Mouse (Mus musculus): ENCODE measurements around the gene Rac3. TPM values are rescaled to one million over a fixed set of nuclear protein-coding genes. Genes with fewer than 3 reads are reported as not detected.
"Not testable (repeated sequence)": the region's sequence is repeated elsewhere in the genome, so short reads cannot be mapped to it uniquely, and the experiment has no call there.

Rac3 gene
- polyA plus RNA-seq, 1 experiment from 2014 or later, result 31.0 TPM

DNA sequence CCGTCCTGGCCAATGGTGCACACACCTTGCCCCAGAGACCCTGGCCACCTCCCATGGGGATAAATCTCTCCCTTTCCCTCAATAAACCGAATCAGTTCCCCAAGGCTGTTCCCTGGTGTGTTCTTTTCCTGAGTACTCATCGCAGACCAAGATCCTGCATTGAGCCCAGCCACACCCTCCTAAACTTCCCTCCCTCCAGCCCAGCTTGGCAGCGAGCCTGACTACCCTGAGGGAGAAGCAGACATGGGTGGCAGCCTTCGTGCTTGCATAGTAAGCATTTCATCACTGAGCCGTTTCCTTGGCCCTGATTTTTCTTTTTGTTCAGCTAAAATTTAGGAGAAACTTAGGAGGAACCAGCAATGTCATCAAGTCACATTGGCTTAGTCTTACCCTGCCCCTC lies 12.3 kb downstream of the Rac3 start:
- H3K27ac ChIP-seq, result no peak overlapping the region
- 63% methylated on average over 6 of the region's 6 CpGs for WGBS

GRCm38 (mm10) chr11:120736424-120736823 lies 15.2 kb downstream of the Rac3 start:
- Histone ChIP-seq H3K4me2 (no peak overlapping the region), H3K9me3 (replicated peaks) (no peaks in the 10 kb centered on the region), H3K27me3 (no peaks in the 10 kb centered on the region), H3K36me3 (no peaks in the 10 kb centered on the region), H3K4me1 (0 out of 2 replicates have a peak, but pooled peaks cover 6% of the 10 kb centered on the region), H3K9ac (no peak overlapping the region), H3K4me3 (replicated peaks) (no peak overlapping the region), H3K27ac (no peak overlapping the region)
- ATAC-seq (replicated peaks; ENCODE audit: low FRiP score), result no peak
- 79% methylated on average over 6 of the region's 6 CpGs for WGBS

More for the DNA sequence above, 12.3 kb downstream of the Rac3 start:
- Histone ChIP-seq H3K9me3 (replicated peaks) (no peaks in the 10 kb centered on the region), H3K4me3 (replicated peaks) (no peak overlapping the region), H3K36me3 (no peaks in the 10 kb centered on the region), H3K4me2 (no peak overlapping the region), H3K9ac (no peak overlapping the region), H3K4me1 (peaks cover 12% of the 10 kb centered on the region; the same call in 1 of the 2 replicates), H3K27me3 (peaks cover 4% of the 10 kb centered on the region; the same call in 1 of the 2 replicates)
- no peak for ATAC-seq (replicated peaks; ENCODE audit: low FRiP score)

DNA sequence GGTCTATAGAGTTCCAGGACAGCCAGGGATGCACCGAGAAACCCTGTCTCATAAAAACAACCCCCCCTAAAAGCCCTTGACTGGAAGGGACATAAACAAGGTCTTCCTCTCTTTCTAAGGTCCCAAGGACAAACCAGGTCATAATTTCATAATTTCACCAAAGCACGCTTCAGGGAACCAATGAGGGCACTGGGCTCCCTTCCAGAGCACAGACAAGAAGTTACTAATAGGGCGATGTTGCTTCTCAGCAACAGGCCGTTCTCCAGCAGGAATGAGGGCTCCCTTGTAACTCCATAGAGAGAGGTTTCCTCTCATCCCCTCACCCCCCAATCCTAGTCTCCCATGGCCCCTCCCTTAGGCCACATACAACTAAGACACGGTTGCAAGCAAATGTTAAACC lies 19.7 kb downstream of the Rac3 start:
- ATAC-seq (replicated peaks; ENCODE audit: low FRiP score), result no peak
- no peak overlapping the region for H3K9ac ChIP-seq
- H3K27me3 ChIP-seq, result no peaks in the 10 kb centered on the region
- H3K4me2 ChIP-seq, result no peak overlapping the region
- H3K27ac ChIP-seq, result no peak overlapping the region
- no peaks in the 10 kb centered on the region for H3K4me1 ChIP-seq
- WGBS, result 91% methylated on average over 5 of the region's 5 CpGs
- no peaks in the 10 kb centered on the region for H3K9me3 ChIP-seq (replicated peaks)
- no peaks in the 10 kb centered on the region for H3K36me3 ChIP-seq
- H3K4me3 ChIP-seq (replicated peaks), result no peak overlapping the region

DNA sequence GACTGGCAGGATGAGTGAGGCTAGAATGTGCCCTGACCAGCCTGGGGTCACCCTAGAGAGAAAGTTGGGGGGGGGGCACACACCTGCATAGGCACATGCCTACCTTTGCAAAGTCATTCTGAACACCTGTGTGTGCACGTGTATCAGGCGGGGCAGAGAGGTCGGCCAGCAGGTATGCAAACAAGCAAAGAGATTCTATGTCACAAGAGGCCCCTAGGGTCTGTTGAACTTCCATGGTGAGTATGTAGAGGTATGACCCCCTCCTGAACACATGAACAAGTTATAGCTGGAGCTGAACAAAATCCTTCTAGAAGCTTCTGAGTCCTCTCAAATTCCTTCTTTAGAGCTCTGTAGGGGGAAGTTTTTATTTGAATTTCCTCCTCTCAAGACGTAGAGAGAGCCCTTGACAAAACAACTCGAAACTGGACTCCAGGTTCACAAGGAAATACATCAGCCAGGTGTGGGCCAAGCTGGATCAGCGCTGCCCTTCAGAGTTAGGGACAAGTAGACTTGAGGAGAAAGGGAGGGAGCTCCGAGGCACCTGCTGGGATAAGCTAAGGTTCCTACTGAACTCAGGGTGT lies 22.9 kb downstream of the Rac3 start:
- H3K4me1 ChIP-seq, result no peaks in the 10 kb centered on the region
- no peak overlapping the region for H3K9ac ChIP-seq
- no peak overlapping the region for H3K4me3 ChIP-seq (replicated peaks)
- no peak overlapping the region for H3K27ac ChIP-seq
- H3K36me3 ChIP-seq, result no peaks in the 10 kb centered on the region
- H3K9me3 ChIP-seq (replicated peaks), result no peaks in the 10 kb centered on the region
- H3K4me2 ChIP-seq, result no peak overlapping the region
- no peaks in the 10 kb centered on the region for H3K27me3 ChIP-seq
- no peak for ATAC-seq (replicated peaks; ENCODE audit: low FRiP score)
- 72% methylated on average over 7 of the region's 7 CpGs for WGBS

DNA sequence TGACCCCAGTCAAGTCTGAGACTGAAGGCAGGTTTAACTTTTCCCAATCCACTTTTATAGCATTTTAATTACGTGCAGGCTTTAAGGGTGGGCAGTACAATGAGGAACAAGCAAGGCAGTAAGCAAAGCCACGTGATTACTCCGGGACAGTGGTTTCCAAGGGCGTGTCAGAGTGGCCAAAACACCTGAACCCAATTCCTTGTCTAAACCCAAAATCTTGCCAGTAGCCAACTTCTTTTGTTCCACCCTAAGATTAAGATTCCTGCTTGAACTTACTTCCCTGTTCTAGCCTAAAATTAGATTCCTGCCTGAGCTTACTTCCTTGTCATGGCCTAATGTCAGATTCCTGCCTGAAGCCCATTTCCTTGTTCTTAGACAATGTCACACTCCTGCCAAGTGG lies 26.7 kb downstream of the Rac3 start:
- no peak overlapping the region for H3K9ac ChIP-seq
- no peaks in the 10 kb centered on the region for H3K4me1 ChIP-seq
- ATAC-seq (replicated peaks; ENCODE audit: low FRiP score), result no peak
- H3K4me2 ChIP-seq, result no peak overlapping the region
- no peaks in the 10 kb centered on the region for H3K36me3 ChIP-seq
- no peak overlapping the region for H3K4me3 ChIP-seq (replicated peaks)
- H3K9me3 ChIP-seq (replicated peaks), result no peaks in the 10 kb centered on the region
- no peak overlapping the region for H3K27ac ChIP-seq
- 71% methylated on average over 4 of the region's 4 CpGs for WGBS
- H3K27me3 ChIP-seq, result no peaks in the 10 kb centered on the region

DNA sequence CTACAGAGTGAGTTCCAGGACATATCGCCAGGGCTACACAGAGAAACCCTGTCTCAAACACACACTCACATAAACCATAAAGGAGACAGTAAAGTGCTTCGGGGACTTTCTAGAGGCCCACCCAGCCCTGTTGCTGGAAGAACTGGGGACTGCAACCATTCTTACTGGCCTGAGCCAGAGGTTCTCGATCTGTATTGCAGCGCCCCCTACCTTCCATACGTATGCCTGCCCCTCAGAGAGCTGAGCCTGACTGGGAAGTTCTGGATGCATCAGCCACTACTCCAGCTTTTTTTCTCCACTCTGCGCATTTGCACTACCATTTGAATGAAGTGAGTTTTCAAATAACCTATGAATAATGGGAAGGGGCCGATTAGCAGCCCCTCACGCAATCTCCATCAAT lies 28.2 kb downstream of the Rac3 start:
- H3K4me2 ChIP-seq, result no peak overlapping the region
- 66% methylated on average over 8 of the region's 8 CpGs for WGBS
- H3K9ac ChIP-seq, result no peak overlapping the region
- no peaks in the 10 kb centered on the region for H3K36me3 ChIP-seq
- no peaks in the 10 kb centered on the region for H3K4me1 ChIP-seq
- H3K4me3 ChIP-seq (replicated peaks), result no peak overlapping the region
- H3K27me3 ChIP-seq, result no peaks in the 10 kb centered on the region
- ATAC-seq (replicated peaks; ENCODE audit: low FRiP score), result no peak
- no peak overlapping the region for H3K27ac ChIP-seq
- H3K9me3 ChIP-seq (replicated peaks), result no peaks in the 10 kb centered on the region

GRCm38 (mm10) chr11:120751606-120752005 lies 30.3 kb downstream of the Rac3 start:
- no peaks in the 10 kb centered on the region for H3K4me1 ChIP-seq
- no peaks in the 10 kb centered on the region for H3K27me3 ChIP-seq
- H3K4me2 ChIP-seq, result no peak overlapping the region
- H3K27ac ChIP-seq, result no peak overlapping the region
- ATAC-seq (replicated peaks; ENCODE audit: low FRiP score), result no peak
- H3K36me3 ChIP-seq, result no peaks in the 10 kb centered on the region
- peaks cover 1% of the 10 kb centered on the region; the same call in 1 of the 2 replicates for H3K9me3 ChIP-seq (replicated peaks)
- WGBS, result 56% methylated on average over 4 of the region's 4 CpGs
- no peak overlapping the region for H3K4me3 ChIP-seq (replicated peaks)
- no peak overlapping the region for H3K9ac ChIP-seq

DNA sequence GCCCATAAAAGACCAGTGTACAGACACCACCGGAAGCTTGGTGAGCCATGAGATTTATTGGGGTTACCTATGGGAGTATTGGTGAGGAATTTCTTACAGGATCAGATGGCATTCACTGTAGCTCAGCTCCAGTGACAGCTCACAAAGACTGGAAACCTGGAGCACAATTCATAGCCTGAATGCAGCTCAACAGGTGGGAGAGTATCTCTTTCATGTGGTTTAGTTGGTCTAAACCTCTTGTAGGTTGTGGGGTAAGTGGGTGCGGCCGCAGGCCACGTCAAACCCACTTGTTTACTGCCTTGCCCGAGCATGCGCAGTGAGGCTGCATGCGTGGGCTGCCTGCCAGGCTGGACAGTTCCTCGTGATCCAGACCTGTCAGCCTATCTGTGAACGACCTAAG lies 39.0 kb downstream of the Rac3 start:
- 60% methylated on average over 9 of the region's 9 CpGs for WGBS
- no peaks in the 10 kb centered on the region for H3K36me3 ChIP-seq
- H3K4me3 ChIP-seq (replicated peaks), result no peak overlapping the region

DNA sequence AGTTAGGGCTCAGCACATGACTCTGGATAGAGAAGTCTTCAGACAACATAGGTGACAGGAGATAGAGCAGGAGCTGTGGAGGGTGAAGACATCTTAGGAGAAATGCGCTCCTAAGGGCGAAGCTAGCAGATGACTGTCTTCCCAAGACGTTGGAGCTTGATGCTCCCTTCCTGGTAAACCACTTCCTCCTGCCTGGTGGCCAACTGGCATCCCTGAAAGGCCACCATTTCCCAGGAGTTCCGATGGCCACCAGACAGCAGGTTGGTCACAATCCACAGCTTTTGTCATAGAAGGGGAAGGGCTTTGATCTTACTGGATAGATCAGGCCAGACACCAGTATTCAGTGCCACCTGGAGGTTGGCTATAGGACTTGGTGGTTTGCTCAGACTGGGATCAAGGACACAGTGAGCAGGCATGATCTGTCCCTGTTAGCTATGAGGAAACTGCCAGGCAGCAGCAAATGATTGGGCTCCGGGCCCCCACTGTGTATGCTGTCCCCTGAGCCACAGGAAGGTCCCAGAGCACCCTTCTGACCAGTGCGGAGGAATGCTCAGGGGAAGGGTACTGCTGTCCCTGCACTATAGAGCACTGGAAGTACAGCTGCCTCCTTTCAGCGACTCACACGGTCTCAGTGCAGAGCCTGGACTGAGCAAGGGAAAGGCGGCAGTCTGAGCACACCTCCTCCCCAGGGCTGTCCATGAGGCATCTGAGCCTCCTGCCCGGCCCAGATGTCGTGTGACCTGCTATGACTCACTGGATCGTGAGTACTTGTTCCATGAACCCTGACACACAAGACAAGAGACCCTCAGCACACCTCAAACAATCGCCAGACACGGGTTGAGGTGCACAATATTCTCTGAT lies 40.8 kb downstream of the Rac3 start:
- Histone ChIP-seq H3K9me3 (replicated peaks) (peaks cover 15% of the 10 kb centered on the region), H3K4me1 (peaks cover 6% of the 10 kb centered on the region; the same call in 1 of the 2 replicates), H3K27ac (no peak overlapping the region), H3K4me3 (replicated peaks) (no peak overlapping the region), H3K36me3 (no peaks in the 10 kb centered on the region), H3K4me2 (peak overlapping the region; percentile 47; the same call in 1 of the 2 replicates), H3K9ac (no peak overlapping the region), H3K27me3 (peaks cover 5% of the 10 kb centered on the region; the same call in 1 of the 2 replicates)
- WGBS, result 66% methylated on average over 14 of the region's 14 CpGs
- no peak for ATAC-seq (replicated peaks; ENCODE audit: low FRiP score)

More for the DNA sequence above, 39.0 kb downstream of the Rac3 start:
- H3K4me1 ChIP-seq, result peaks cover 6% of the 10 kb centered on the region; the same call in 1 of the 2 replicates
- H3K9me3 ChIP-seq (replicated peaks), result peaks cover 21% of the 10 kb centered on the region
- H3K4me2 ChIP-seq, result no peak overlapping the region
- no peak overlapping the region for H3K9ac ChIP-seq
- no peak for ATAC-seq (replicated peaks; ENCODE audit: low FRiP score)
- H3K27ac ChIP-seq, result no peak overlapping the region
- peaks cover 5% of the 10 kb centered on the region; the same call in 1 of the 2 replicates for H3K27me3 ChIP-seq

DNA sequence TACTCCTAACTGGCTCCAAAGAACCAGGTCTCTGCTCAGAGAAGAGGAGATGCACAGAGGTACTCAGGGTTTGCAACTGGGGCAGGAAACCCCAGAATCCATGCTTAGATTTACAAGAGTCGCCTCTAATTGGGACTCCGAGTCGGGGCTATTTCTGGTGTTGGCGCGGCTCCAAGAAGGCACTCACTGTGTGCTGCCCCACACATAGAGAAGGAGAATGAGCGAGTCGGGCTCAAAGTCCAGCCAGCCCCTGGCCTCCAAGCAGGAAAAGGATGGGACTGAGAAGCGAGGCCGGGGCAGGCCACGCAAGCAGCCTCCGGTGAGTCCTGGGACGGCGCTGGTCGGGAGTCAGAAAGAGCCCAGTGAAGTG lies 41.4 kb downstream of the Rac3 start, which contains the start of gene Hmga1b:
Hmga1b (plus strand) TSS at position 123 of the 370 bp plus-strand sequence.
- peak within 1 kb of the TSS; percentile 47 for H3K4me2 ChIP-seq
- peak; percentile 31; the same call in 1 of the 2 replicates for ATAC-seq (replicated peaks; ENCODE audit: low FRiP score)
- not testable (repeated sequence) for H3K27ac ChIP-seq, H3K4me1 ChIP-seq, H3K36me3 ChIP-seq, H3K27me3 ChIP-seq, H3K9ac ChIP-seq
- H3K4me3 ChIP-seq (replicated peaks), result 0 out of 2 replicates have a peak within 1 kb of the TSS, but pooled peaks have one; percentile 2
- H3K9me3 ChIP-seq (replicated peaks), result peaks cover 15% of the 10 kb centered on the region
- WGBS, result 20% methylated on average over 14 of the region's 14 CpGs

- H3K36me3 ChIP-seq; H3K9me3 ChIP-seq (replicated peaks); H3K27ac ChIP-seq; H3K27me3 ChIP-seq; H3K4me1 ChIP-seq; H3K9ac ChIP-seq: not testable (repeated sequence)
- H3K4me3 ChIP-seq (replicated peaks), result 0 out of 2 replicates have a peak overlapping the region, but pooled peaks have one; percentile 2
- WGBS, result 12% methylated on average over 5 of the region's 23 CpGs
- peak overlapping the region; percentile 47 for H3K4me2 ChIP-seq
- peak; percentile 61; the same call in 1 of the 2 replicates for ATAC-seq (replicated peaks; ENCODE audit: low FRiP score)
Observed at GRCm38 (mm10) chr11:120763121-120763999, 42.1 kb downstream of the Rac3 start.

Data from kidney, embryonic 15.5 days (tissue).